Mouse (Mus musculus) CH12.LX (cell line): ENCODE results near the gene Myo15. TPM values are rescaled to one million over a fixed set of nuclear protein-coding genes. Genes with fewer than 3 reads are reported as not detected.
"Not testable (repeated sequence)": the region's sequence is repeated elsewhere in the genome, so short reads cannot be mapped to it uniquely, and the experiment has no call there.

ENCODE experiments used
- DNase-seq: peaks from one replicate; pipeline ENCODE4 v3.0.0-alpha.2; 2013; ENCODE audit errors: extremely low read depth
- H3K27ac ChIP-seq: 2 replicates; pipeline ENCODE4 v1.5.1; 2012; ENCODE audit warnings: low read depth, mild to moderate bottlenecking, control low read depth, moderate library complexity; ENCODE audit not compliant: insufficient read depth
- H3K27me3 ChIP-seq: replicated peaks from 2 replicates; pipeline ENCODE3; 2012; ENCODE audit warnings: inconsistent platforms
- H3K36me3 ChIP-seq, 2 experiments: replicated peaks in 1 of 2; 2 replicates each; pipeline versions ENCODE3 to v1.6.1; 2012; ENCODE audit warnings: inconsistent platforms in 1 of 2, low read length in 1 of 2, mild to moderate bottlenecking in 1 of 2, mixed read lengths in 1 of 2, moderate library complexity in 1 of 2; ENCODE audit not compliant: control insufficient read depth in 1 of 2, insufficient read depth in 1 of 2
- H3K4me1 ChIP-seq, 2 experiments: 2 replicates each; pipeline ENCODE4 v1.6.1; 2012; ENCODE audit warnings: inconsistent platforms in 1 of 2, moderate library complexity in 1 of 2; ENCODE audit not compliant: insufficient read depth in 2 of 2, control insufficient read depth in 1 of 2
- H3K4me2 ChIP-seq: 2 replicates; pipeline ENCODE4 v1.6.1; 2012; ENCODE audit warnings: low read depth, mild to moderate bottlenecking, control low read depth; ENCODE audit not compliant: poor library complexity, insufficient read depth, severe bottlenecking
- H3K4me3 ChIP-seq, 3 experiments: fragments of 150-350 bp in 1 of 3; sonication (generic) in 1 of 3; replicated peaks in 1 of 3; 2 replicates each; pipeline versions ENCODE3 to v1.5.1; 2011 to 2012; ENCODE audit warnings: low read depth in 2 of 3, low read length in 2 of 3, mild to moderate bottlenecking in 2 of 3, moderate library complexity in 2 of 3, control low read depth in 1 of 3, improper control_type of control experiment in 1 of 3, inconsistent platforms in 1 of 3, mixed read lengths in 1 of 3; ENCODE audit not compliant: poor library complexity in 1 of 3
- H3K79me2 ChIP-seq: replicated peaks from 2 replicates; pipeline ENCODE4 v1.6.1; 2012; ENCODE audit warnings: mild to moderate bottlenecking, moderate library complexity; ENCODE audit not compliant: control insufficient read depth, poor library complexity, insufficient read depth, severe bottlenecking; ENCODE audit errors: extremely low read depth
- H3K9ac ChIP-seq: 2 replicates; pipeline ENCODE4 v1.6.1; 2012; ENCODE audit warnings: low read depth, mild to moderate bottlenecking, control low read depth, moderate library complexity; ENCODE audit not compliant: insufficient read depth
- H3K9me3 ChIP-seq: replicated peaks from 2 replicates; pipeline ENCODE3; 2012; ENCODE audit warnings: low read length, inconsistent platforms, mixed read lengths
- BHLHE40 ChIP-seq: IDR thresholded peaks from 2 replicates; pipeline ENCODE4 v1.6.1; 2011; ENCODE audit warnings: mild to moderate bottlenecking, low read depth, low read length, improper control_type of control experiment
- ELF1 ChIP-seq: IDR thresholded peaks from 2 replicates; pipeline ENCODE4 v1.6.1; 2014; ENCODE audit warnings: low read depth, mild to moderate bottlenecking, inconsistent platforms, low read length, improper control_type of control experiment
- EP300 ChIP-seq: IDR thresholded peaks from 2 replicates; pipeline ENCODE4 v1.6.1; 2011; ENCODE audit warnings: low read length, improper control_type of control experiment
- IRF4 ChIP-seq: IDR thresholded peaks from 2 replicates; pipeline ENCODE4 v1.6.1; 2014; ENCODE audit warnings: low read depth, mild to moderate bottlenecking, inconsistent platforms, low read length, improper control_type of control experiment
- JUN ChIP-seq: IDR thresholded peaks from 2 replicates; pipeline ENCODE4 v1.6.1; 2011; ENCODE audit warnings: low read depth, mild to moderate bottlenecking, low read length, improper control_type of control experiment, moderate library complexity; ENCODE audit not compliant: insufficient read depth
- KAT2A ChIP-seq: IDR thresholded peaks from 2 replicates; pipeline ENCODE4 v1.6.1; 2012; ENCODE audit warnings: low read length, improper control_type of control experiment, inconsistent platforms; ENCODE audit not compliant: insufficient replicate concordance
- MAFK ChIP-seq: IDR thresholded peaks from 2 replicates; pipeline ENCODE4 v1.6.1; 2011; ENCODE audit warnings: low read length, improper control_type of control experiment; ENCODE audit not compliant: insufficient replicate concordance
- MAX ChIP-seq: IDR thresholded peaks from 2 replicates; pipeline ENCODE4 v1.6.1; 2011; ENCODE audit warnings: low read length, improper control_type of control experiment
- MAZ ChIP-seq: IDR thresholded peaks from 2 replicates; pipeline ENCODE4 v1.6.1; 2012; ENCODE audit warnings: low read depth, mild to moderate bottlenecking, inconsistent platforms, low read length, improper control_type of control experiment, moderate library complexity
- MXI1 ChIP-seq: IDR thresholded peaks from 2 replicates; pipeline ENCODE4 v1.6.1; 2011; ENCODE audit warnings: mild to moderate bottlenecking, low read depth, low read length, improper control_type of control experiment
- NRF1 ChIP-seq: IDR thresholded peaks from 2 replicates; pipeline ENCODE4 v1.6.1; 2014; ENCODE audit warnings: low read depth, mild to moderate bottlenecking, inconsistent platforms, low read length, improper control_type of control experiment, moderate library complexity
- POLR2AphosphoS2 ChIP-seq: IDR thresholded peaks from 2 replicates; pipeline ENCODE4 v1.6.1; 2011; ENCODE audit warnings: low read depth, low read length, improper control_type of control experiment
- RAD21 ChIP-seq: IDR thresholded peaks from 2 replicates; pipeline ENCODE4 v1.6.1; 2011; ENCODE audit warnings: low read depth, mild to moderate bottlenecking, low read length, improper control_type of control experiment, moderate library complexity
- RCOR1 ChIP-seq: conservative IDR thresholded peaks from 2 replicates; pipeline ENCODE4 v1.6.1; 2012; ENCODE audit warnings: low read depth, mild to moderate bottlenecking, inconsistent platforms, low read length, improper control_type of control experiment
- SIN3A ChIP-seq: IDR thresholded peaks from 2 replicates; pipeline ENCODE4 v1.6.1; 2012; ENCODE audit warnings: low read length, improper control_type of control experiment, inconsistent platforms
- TBP ChIP-seq: conservative IDR thresholded peaks from 2 replicates; pipeline ENCODE4 v1.6.1; 2011; ENCODE audit warnings: low read depth, low read length, improper control_type of control experiment
- UBTF ChIP-seq: IDR thresholded peaks from 2 replicates; pipeline ENCODE4 v1.6.1; 2012; ENCODE audit warnings: low read depth, mild to moderate bottlenecking, inconsistent platforms, low read length, improper control_type of control experiment, moderate library complexity
- ZC3H11A ChIP-seq: IDR thresholded peaks from 2 replicates; pipeline ENCODE4 v1.6.1; 2012; ENCODE audit warnings: low read depth, mild to moderate bottlenecking, inconsistent platforms, low read length, improper control_type of control experiment
- ZKSCAN1 ChIP-seq: IDR thresholded peaks from 2 replicates; pipeline ENCODE4 v1.6.1; 2012; ENCODE audit warnings: low read depth, inconsistent platforms, low read length, improper control_type of control experiment, borderline replicate concordance
- ZMIZ1 ChIP-seq: IDR thresholded peaks from 2 replicates; pipeline ENCODE4 v1.6.1; 2012; ENCODE audit warnings: low read depth, mild to moderate bottlenecking, inconsistent platforms, low read length, improper control_type of control experiment
- ZNF384 ChIP-seq: IDR thresholded peaks from 2 replicates; pipeline ENCODE4 v1.6.1; 2012; ENCODE audit warnings: low read depth, low read length, improper control_type of control experiment, inconsistent platforms
- dilution Hi-C: fragments of 300-500 bp; cut with MboI; formaldehyde crosslinking; loops from 2 replicates; pipeline ENCODE4 v1.14.3; 2020; ENCODE audit warnings: low sequenced_read_pairs; ENCODE audit not compliant: extremely low pct_unique_long_range_greater_than_20kb, extremely low pct_ligation_motif_present
- in situ Hi-C: fragments of 300-500 bp; cut with MboI; formaldehyde crosslinking; loops from 3 replicates; pipeline ENCODE4 v1.14.3; 2019; ENCODE audit warnings: low sequenced_read_pairs, low pct_ligation_motif_present, low pct_unique_long_range_greater_than_20kb, mixed read lengths
- polyA plus RNA-seq: library from polyadenylated mRNA; unstranded; fragments of >175 nt; gene quantifications from 2 replicates; pipeline ENCODE4 v1.2.1, GENCODE M21; 2012; ENCODE audit warnings: low read depth; ENCODE audit not compliant: insufficient read length
- total RNA-seq, 2 experiments: library from RNA; depleted of rRNA; stranded (reverse); fragments of 300-350 nt in 1 of 2; fragments of >200 nt in 1 of 2; gene quantifications; 2 replicates each; pipeline ENCODE4 v1.2.3; 2012 to 2014

The Myo15 gene
- total and polyA plus RNA-seq, 3 experiments, result 0.01 to 0.13 (median 0.04) TPM

DNA sequence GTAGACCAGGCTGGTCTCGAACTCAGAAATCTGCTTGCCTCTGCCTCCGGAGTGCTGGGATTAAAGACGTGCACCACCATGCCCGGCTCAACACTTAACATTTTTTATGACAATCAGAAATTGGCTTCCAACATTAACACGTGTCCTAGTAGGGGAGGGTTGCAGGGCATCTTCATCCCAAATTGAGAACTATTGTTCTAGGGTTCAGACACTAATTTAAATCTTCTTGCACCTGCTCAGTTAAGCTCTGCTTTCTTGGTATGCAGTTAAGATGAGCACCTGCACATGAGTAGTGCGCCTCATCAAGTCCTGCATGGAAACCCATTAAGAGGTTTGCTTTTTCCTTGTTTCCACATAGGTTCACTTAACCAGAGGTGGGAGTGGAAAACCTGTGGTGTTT, 72.7 kb downstream of the Myo15 start:
- no peak for DNase-seq
- H3K27me3 ChIP-seq, result no peaks in the 10 kb centered on the region
- H3K27ac ChIP-seq, result no peak overlapping the region
- H3K9ac ChIP-seq, result peak overlapping the region; percentile 10; the same call in 1 of the 2 replicates
- peak overlapping the region; percentile 98 for H3K4me2 ChIP-seq
- TF ChIP-seq RAD21 (no peak), KAT2A (no peak), ZKSCAN1 (no peak), ZMIZ1 (no peak), MAFK (no peak), ELF1 (no peak), MXI1 (no peak), NRF1 (no peak), ZC3H11A (no peak), SIN3A (no peak), RCOR1 (no peak), MAZ (no peak)
- H3K79me2 ChIP-seq, result peaks cover 84% of the 10 kb centered on the region
- in situ Hi-C loops (no loop called here), dilution Hi-C loops (no loop called here)
- H3K36me3 ChIP-seq, result peaks cover 9 to 53% of the 10 kb centered on the region in 2 experiments
- no peaks in the 10 kb centered on the region for H3K9me3 ChIP-seq
- no peak overlapping the region for H3K4me3 ChIP-seq
- peaks cover 6 to 49% of the 10 kb centered on the region in 2 experiments; a peak in 2 of 4 replicates for H3K4me1 ChIP-seq

DNA sequence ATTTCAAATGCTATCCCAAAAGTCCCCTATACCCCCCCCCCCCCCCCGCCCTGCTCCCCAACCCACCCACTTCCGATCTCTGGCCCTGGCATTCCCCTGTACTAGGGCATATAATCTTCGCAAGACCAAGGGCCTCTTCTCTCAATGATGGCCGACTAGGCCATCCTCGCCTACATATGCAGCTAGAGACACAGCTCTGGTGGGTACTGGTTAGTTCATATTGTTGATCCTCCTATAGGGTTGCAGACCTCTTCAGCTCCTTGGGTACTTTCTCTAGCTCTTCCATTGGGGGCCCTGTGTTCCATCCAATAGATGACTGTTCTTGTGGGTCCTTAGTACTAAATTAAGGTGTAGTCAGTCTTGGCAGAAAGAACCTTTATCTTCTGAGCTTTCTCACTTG, 74.1 kb downstream of the Myo15 start:
- not testable (repeated sequence) for H3K27ac ChIP-seq
- Histone ChIP-seq H3K4me1 (peaks cover 6 to 59% of the 10 kb centered on the region in 2 experiments; a peak in 2 of 4 replicates), H3K4me2 (0 out of 2 replicates have a peak overlapping the region, but pooled peaks have one; percentile 46)

DNA sequence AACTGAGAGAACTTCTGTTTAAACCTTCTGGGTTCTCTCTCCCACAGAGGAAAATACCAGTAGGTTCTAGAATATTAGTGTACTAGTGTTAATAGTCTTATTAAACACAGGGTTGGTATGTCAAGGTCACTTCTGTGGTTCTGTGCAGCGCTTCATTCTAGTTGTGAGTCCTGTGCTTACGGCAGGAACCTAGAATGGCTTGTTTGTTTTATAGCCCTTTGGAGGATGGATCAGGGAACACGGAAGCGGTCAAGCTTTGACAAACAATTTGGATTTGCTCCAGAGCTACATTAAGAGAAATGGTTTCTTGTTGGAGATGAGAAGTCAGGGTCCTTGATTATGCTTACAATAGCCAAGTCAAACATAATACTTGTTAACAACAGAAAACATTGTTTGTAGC, 76.3 kb downstream of the Myo15 start:
- no peak for DNase-seq
- Histone ChIP-seq H3K27ac (no peak overlapping the region), H3K4me3 (no peak overlapping the region), H3K27me3 (no peaks in the 10 kb centered on the region), H3K4me1 (peaks cover 6 to 59% of the 10 kb centered on the region in 2 experiments; a peak in 2 of 4 replicates), H3K9me3 (no peaks in the 10 kb centered on the region), H3K9ac (no peak overlapping the region), H3K4me2 (no peak overlapping the region), H3K79me2 (peaks cover 83% of the 10 kb centered on the region), H3K36me3 (peaks cover 28 to 82% of the 10 kb centered on the region in 2 experiments)
- TF ChIP-seq IRF4, result no peak
- TF ChIP-seq JUN, result no peak
- TF ChIP-seq ZMIZ1, result no peak
- TF ChIP-seq EP300, result no peak
- TF ChIP-seq BHLHE40, result no peak
- TF ChIP-seq TBP, result no peak
- no peak for TF ChIP-seq ZNF384
- TF ChIP-seq UBTF, result no peak
- no peak for TF ChIP-seq KAT2A
- no peak for TF ChIP-seq ELF1
- no peak for TF ChIP-seq ZC3H11A
- TF ChIP-seq POLR2AphosphoS2, result no peak
- no peak for TF ChIP-seq MAX
- no peak for TF ChIP-seq MXI1
- no peak for TF ChIP-seq RAD21
- no peak for TF ChIP-seq RCOR1
- in situ Hi-C loops, result no loop called here
- dilution Hi-C loops, result no loop called here

More for the DNA sequence above, 74.1 kb downstream of the Myo15 start:
- Histone ChIP-seq H3K36me3 (peaks cover 15 to 66% of the 10 kb centered on the region in 2 experiments), H3K79me2 (peaks cover 93% of the 10 kb centered on the region)
- H3K4me3 ChIP-seq, dilution Hi-C loops, H3K9ac ChIP-seq, H3K9me3 ChIP-seq, DNase-seq, H3K27me3 ChIP-seq, in situ Hi-C loops: not testable (repeated sequence)
